Comparison of ENCODE assay signal across 8 mouse cellular contexts in genomic region chr10:68282466-68283391, GRCm38 (mm10). TPM values are rescaled to one million over a fixed set of nuclear protein-coding genes. Genes with fewer than 3 reads are reported as not detected.
A peak's percentile ranks its signal among the peaks of the same experiment; 100 is the strongest.
DNase-seq lines count a peak whose midpoint lies in the region; ATAC-seq lines count a peak whose summit lies in the region.

No protein-coding gene starts in this region.

- peak; percentile 91 for DNase-seq in adrenal gland, adult 2 months
- DNase-seq in embryo, embryonic 10.5 days (ENCODE audit: low spot score) = peak; percentile 93
- DNase-seq in gastrocnemius, postnatal 14 days = peak; percentile 84
- peak; percentile 93 for DNase-seq in induced T-regulatory cell, adult 2 months (ENCODE audit: low read depth)
- DNase-seq in left cerebral cortex, postnatal 25 days (ENCODE audit: low spot score in 2 of 2) = peak; percentile 72 to 79
- DNase-seq in right cerebral cortex, postnatal 14 days = peak; percentile 67
- DNase-seq in urinary bladder, postnatal 4 days (ENCODE audit: low spot score in 2 of 2) = peak; percentile 72 to 77

- peak; percentile 94 for ATAC-seq in megakaryocyte-erythroid progenitor cell, adult 5-6 weeks (replicated peaks; ENCODE audit: low FRiP score, low TSS enrichment, poor library complexity, severe bottlenecking)

- intact Hi-C loops in gastrocnemius, postnatal 14 days (cut with DNase I; ENCODE audit: low total_unique reads) = loop anchor here (10.0 kb wide), 1 partner anchor 278 kb away; no protein-coding TSS in a partner anchor
- intact Hi-C loops in left cerebral cortex, postnatal 25 days (cut with DNase I) = loop anchor here (1.0 to 10.0 kb wide), 3 partner anchors 142 to 408 kb away; no protein-coding TSS in a partner anchor

RNA-seq across cellular contexts. Expression of gene Arid5b, which starts 4.2 kb away (rescaled TPM):
- 10 to 100 TPM; 19.8 to 25.1 TPM for total RNA-seq in adrenal gland, adult 2 months (2021)
- 3.2 and 6.2 TPM in 2 replicates for polyA plus RNA-seq in adrenal gland, adult 2 months (2012; rRNA removed)
- total RNA-seq in gastrocnemius, postnatal 14 days (2021) = 10 to 100 TPM; 16.9 to 21.5 TPM
- total RNA-seq in left cerebral cortex, postnatal 25 days (2021) = 10 to 100 TPM; 27.8 to 29.7 TPM
- total RNA-seq in megakaryocyte-erythroid progenitor cell, adult 5-6 weeks (2014; fragmentation: Nextera tagmentation) = 0.59 and 1.7 TPM in 2 replicates
- 1.2 and 1.6 TPM in 2 replicates for total RNA-seq in megakaryocyte-erythroid progenitor cell, adult 5-6 weeks (2017)

Comparison
In these comparisons a context has a peak if more than half of its experiments do, and no peak if none do; other contexts are left out.
1. Peak in every context shown above with its lines: DNase-seq and ATAC-seq.
2. RNA of gene Arid5b, which starts 4.2 kb away (total RNA-seq): 27.8 to 29.7 TPM in left cerebral cortex, postnatal 25 days, 19.8 to 25.1 TPM in adrenal gland, adult 2 months and 16.9 to 21.5 TPM in gastrocnemius, postnatal 14 days; 0.59 to 1.7 TPM in megakaryocyte-erythroid progenitor cell, adult 5-6 weeks; every median in the first group is over 4 times any median in the second.